Mouse (Mus musculus) ES-Bruce4 (cell line): ENCODE data around the gene Fpgs. TPM values are rescaled to one million over a fixed set of nuclear protein-coding genes. Genes with fewer than 3 reads are reported as not detected.

Experiments
- H3K27ac ChIP-seq: 2 replicates; pipeline ENCODE4 v1.5.1; 2012; ENCODE audit warnings: low read length, inconsistent platforms; ENCODE audit not compliant: insufficient read depth
- H3K27me3 ChIP-seq: 2 replicates; pipeline ENCODE4 v1.6.1; 2012; ENCODE audit warnings: mild to moderate bottlenecking, low read length, inconsistent platforms; ENCODE audit not compliant: control insufficient read depth, poor library complexity, insufficient read depth, severe bottlenecking
- H3K36me3 ChIP-seq: 2 replicates; pipeline ENCODE4 v1.6.1; 2012; ENCODE audit warnings: inconsistent platforms, mild to moderate bottlenecking, low read length, moderate library complexity; ENCODE audit not compliant: control insufficient read depth, poor library complexity, insufficient read depth, severe bottlenecking
- H3K4me1 ChIP-seq: one replicate; pipeline ENCODE4 v1.8.1; 2011; ENCODE audit warnings: low read length; ENCODE audit not compliant: control insufficient read depth, insufficient read depth
- H3K4me3 ChIP-seq: 2 replicates; pipeline ENCODE4 v1.5.1; 2011; ENCODE audit warnings: low read depth, mild to moderate bottlenecking, low read length
- H3K9ac ChIP-seq: 2 replicates; pipeline ENCODE4 v1.6.1; 2012; ENCODE audit warnings: low read depth, mild to moderate bottlenecking, inconsistent platforms; ENCODE audit not compliant: poor library complexity, severe bottlenecking
- H3K9me3 ChIP-seq: replicated peaks from 2 replicates; pipeline ENCODE4 v1.6.1; 2012; ENCODE audit warnings: mild to moderate bottlenecking, low read length, inconsistent platforms; ENCODE audit not compliant: control insufficient read depth, poor library complexity, insufficient read depth, severe bottlenecking
- CTCF ChIP-seq: IDR thresholded peaks from one replicate; pipeline ENCODE4 v1.8.1; 2011; ENCODE audit warnings: low read depth, low read length
- EP300 ChIP-seq: IDR thresholded peaks from 2 replicates; pipeline ENCODE4 v1.6.1; 2011; ENCODE audit warnings: low read depth, low read length; ENCODE audit not compliant: insufficient read depth
- POLR2A ChIP-seq: IDR thresholded peaks from one replicate; pipeline ENCODE4 v1.8.1; 2011; ENCODE audit warnings: low read length; ENCODE audit not compliant: insufficient read depth
- polyA plus RNA-seq: library from polyadenylated mRNA; stranded (reverse); fragments of >200 nt; gene quantifications from 2 replicates; pipeline ENCODE4 v1.2.4, GENCODE M21; 2011; ENCODE audit warnings: low read depth; ENCODE audit not compliant: missing spikeins, insufficient read depth, insufficient read length

Gene Fpgs
- polyA plus RNA-seq, 1 experiment: 45.7 TPM

DNA sequence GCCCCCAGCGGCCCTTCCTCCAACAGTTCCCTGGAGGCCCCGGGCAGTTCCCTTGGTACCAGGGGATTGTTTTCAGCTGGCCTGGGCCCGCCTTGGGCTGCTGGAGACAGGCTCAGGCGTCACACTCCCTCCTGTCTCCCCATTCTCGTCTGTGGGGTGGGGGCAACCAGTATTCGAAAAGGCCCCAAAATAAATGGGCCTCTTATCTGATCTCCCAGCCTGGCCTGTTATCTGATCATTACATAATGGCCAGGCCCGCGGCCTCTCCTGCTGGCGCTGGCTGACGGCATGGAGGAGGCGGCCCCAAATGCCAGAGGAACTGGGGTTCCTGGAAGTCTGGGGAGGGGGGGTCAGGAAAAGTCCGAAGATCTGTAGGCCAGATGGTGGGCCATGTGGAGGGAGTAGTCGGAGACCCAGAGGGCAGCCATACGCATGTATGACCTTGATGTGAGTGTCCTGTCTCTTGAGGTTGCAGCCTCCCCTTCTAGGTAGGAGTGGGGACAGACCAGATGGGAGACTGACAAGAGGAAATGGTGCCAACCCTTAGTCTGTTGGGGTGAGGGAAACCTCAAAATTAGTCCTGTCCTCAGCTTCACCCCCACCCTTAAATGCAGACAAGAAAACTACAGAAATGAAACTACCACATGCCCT lies 49.1 kb downstream of the Fpgs start:
- H3K27me3 ChIP-seq: no peaks in the 10 kb centered on the region
- H3K4me3 ChIP-seq: no peak overlapping the region
- H3K27ac ChIP-seq: no peak overlapping the region
- H3K9ac ChIP-seq: no peak overlapping the region
- peaks cover 3% of the 10 kb centered on the region for H3K4me1 ChIP-seq
- H3K9me3 ChIP-seq: no peaks in the 10 kb centered on the region
- TF ChIP-seq EP300 (no peak), POLR2A (no peak), CTCF (no peak)
- H3K36me3 ChIP-seq: no peaks in the 10 kb centered on the region

DNA sequence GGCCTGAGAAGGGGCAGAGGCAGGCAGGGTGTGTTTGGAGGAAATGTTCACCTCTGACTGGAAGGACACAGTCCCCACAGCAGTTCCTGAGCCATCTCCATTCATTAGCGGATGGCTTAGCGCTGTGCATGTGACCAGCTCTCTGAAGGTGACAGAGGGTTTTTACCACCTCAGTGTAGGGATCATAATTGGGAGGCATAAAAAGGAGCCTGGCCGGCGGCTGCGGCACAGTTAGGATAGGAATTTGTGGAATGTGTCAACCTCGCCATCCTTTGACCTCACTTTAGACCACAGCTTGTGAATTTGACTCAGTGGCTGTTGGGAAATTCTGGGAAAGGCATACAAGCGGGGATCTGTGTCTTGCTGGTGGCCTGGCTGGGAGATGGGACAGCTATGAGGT lies 50.2 kb downstream of the Fpgs start:
- H3K4me3 ChIP-seq: no peak overlapping the region
- TF ChIP-seq POLR2A: no peak
- TF ChIP-seq CTCF: no peak
- TF ChIP-seq EP300: no peak
- peaks cover 3% of the 10 kb centered on the region for H3K4me1 ChIP-seq
- no peak overlapping the region for H3K27ac ChIP-seq
- no peaks in the 10 kb centered on the region for H3K27me3 ChIP-seq
- H3K9ac ChIP-seq: no peak overlapping the region
- H3K36me3 ChIP-seq: no peaks in the 10 kb centered on the region
- H3K9me3 ChIP-seq: no peaks in the 10 kb centered on the region

DNA sequence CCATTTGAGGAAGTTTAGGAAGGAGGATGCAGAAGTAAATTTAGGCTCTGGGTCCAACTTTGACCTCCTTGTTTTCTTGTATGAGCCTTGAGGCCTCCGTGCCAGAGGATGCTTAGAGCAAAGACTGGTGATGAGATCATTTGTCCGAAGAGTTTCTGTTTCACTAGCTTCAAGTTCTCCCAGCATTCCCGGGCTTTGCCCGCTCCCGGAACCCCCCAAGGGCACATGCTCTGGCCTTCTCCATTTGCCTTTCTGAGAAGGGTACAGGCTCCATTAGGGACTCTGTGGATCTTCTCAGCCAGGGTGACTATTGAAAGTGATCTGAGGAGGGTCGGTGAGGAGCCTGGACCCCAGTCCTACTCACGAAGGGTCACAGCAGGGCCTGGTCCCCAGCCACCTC lies 56.6 kb downstream of the Fpgs start:
- peak overlapping the region; percentile 81 for H3K4me3 ChIP-seq
- peak overlapping the region; percentile 88 for H3K9ac ChIP-seq
- H3K9me3 ChIP-seq: no peaks in the 10 kb centered on the region
- no peaks in the 10 kb centered on the region for H3K36me3 ChIP-seq
- no peak for TF ChIP-seq EP300
- TF ChIP-seq POLR2A: no peak
- TF ChIP-seq CTCF: no peak
- H3K4me1 ChIP-seq: peaks cover 8% of the 10 kb centered on the region
- H3K27me3 ChIP-seq: no peaks in the 10 kb centered on the region
- peak overlapping the region; percentile 36 for H3K27ac ChIP-seq

DNA sequence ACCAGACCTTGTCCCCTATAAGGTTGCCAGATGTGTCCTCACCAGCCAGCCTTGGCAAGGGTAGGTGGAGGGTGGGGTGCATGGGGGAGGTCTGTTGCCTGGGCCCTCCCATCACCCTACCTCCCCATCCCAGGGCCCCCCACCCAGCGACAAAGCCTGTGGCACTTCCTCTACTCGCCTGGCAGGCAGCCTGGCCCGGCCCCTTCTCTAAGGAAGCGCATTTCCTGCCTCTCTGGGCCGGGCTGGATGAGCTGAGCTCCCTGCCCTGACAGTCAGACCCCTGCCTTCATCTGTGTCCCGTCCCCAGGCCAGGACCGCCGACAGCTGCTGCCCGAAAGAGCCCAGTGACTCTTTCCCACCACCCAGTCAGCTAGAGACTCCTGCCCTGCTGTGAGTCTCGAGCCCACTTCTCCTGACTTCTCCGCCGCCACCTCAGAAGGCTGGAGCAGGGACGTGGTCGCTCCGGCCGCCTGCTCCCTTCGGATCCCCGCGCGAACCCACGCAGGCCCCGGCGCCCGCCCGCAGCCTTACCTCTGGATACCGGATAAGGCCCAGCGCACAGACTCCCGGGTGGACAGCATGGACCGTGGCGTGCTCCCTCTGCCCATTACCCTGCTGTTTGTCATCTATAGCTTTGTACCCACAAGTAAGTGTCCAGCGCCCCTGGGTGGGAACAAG lies 57.4 kb downstream of the Fpgs start, which contains the start of gene Eng:
Gene Eng, plus strand, starts transcription at position 217 of the 678 bp plus-strand sequence.
- Histone ChIP-seq H3K4me1 (peaks cover 8% of the 10 kb centered on the region), H3K9me3 (no peaks in the 10 kb centered on the region), H3K4me3 (peak within 1 kb of the TSS; percentile 81), H3K36me3 (no peaks in the 10 kb centered on the region), H3K9ac (peak within 1 kb of the TSS; percentile 88), H3K27me3 (no peaks in the 10 kb centered on the region), H3K27ac (peak within 1 kb of the TSS; percentile 36)
- no peak for TF ChIP-seq EP300
- TF ChIP-seq CTCF: no peak
- no peak for TF ChIP-seq POLR2A

GRCm38 (mm10) chr2:32645647-32646046 lies 58.3 kb downstream of the Fpgs start:
- TF ChIP-seq POLR2A (no peak), EP300 (no peak), CTCF (no peak)

More at GRCm38 (mm10) chr2:32645647-32646046, 58.3 kb downstream of the Fpgs start:
- no peaks in the 10 kb centered on the region for H3K36me3 ChIP-seq
- peaks cover 8% of the 10 kb centered on the region for H3K4me1 ChIP-seq
- H3K27me3 ChIP-seq: no peaks in the 10 kb centered on the region
- H3K9ac ChIP-seq: no peak overlapping the region
- no peak overlapping the region for H3K27ac ChIP-seq
- no peak overlapping the region for H3K4me3 ChIP-seq
- H3K9me3 ChIP-seq: no peaks in the 10 kb centered on the region
